Mouse (Mus musculus) kidney, adult 2 months (tissue): ENCODE measurements around the gene Pmis2.

Source experiments
- CTCF ChIP-seq: fragments of 200-500 bp; conservative IDR thresholded peaks from 2 replicates; pipeline ENCODE4 v1.5.1; 2011; ENCODE audit warnings: low read depth, mild to moderate bottlenecking, control low read depth, low read length, moderate library complexity, mixed read lengths; ENCODE audit not compliant: insufficient read depth, insufficient read length
- POLR2A ChIP-seq: fragments of 200-500 bp; IDR thresholded peaks from one replicate; pipeline ENCODE4 v1.6.1; 2011; ENCODE audit warnings: low read depth, low read length, control low read depth

- TF ChIP-seq CTCF: no peak
- no peak for TF ChIP-seq POLR2A
These were observed 26.7 kb upstream of the Pmis2 start for GRCm38 (mm10) chr7:30698101-30698500.
